Mouse (Mus musculus): Measurements from ENCODE around the gene Olfr171. TPM values are rescaled to one million over a fixed set of nuclear protein-coding genes. Genes with fewer than 3 reads are reported as not detected.
"Not testable (repeated sequence)": the region's sequence is repeated elsewhere in the genome, so short reads cannot be mapped to it uniquely, and the experiment has no call there.

Olfr171 gene
- total RNA-seq (2021): not detected

DNA sequence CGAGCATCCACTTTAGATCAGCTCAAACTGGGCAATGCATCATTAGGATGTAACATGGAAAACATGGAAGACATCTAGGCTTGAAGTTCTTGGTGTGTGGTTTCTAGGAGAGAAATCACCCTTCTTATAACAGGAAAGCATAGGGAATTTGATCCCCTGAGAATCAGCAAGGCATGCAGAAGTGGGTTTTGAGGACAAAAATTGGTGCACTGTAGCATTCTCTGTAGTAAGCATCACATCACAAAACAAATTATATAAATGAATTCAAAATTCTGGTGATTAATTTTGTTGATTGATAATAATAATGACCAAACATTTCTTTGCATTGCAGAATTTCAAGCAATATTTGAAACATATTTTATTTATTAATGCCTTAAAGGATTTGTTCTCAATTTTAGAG is at the start of gene Olfr171:
Gene Olfr171, minus strand, starts transcription at position 101 of the 400 bp plus-strand sequence.
- intact Hi-C loops (cut with DNase I): no loop called here
- DNase-seq (ENCODE audit: low spot score in 2 of 2): no peak

DNA sequence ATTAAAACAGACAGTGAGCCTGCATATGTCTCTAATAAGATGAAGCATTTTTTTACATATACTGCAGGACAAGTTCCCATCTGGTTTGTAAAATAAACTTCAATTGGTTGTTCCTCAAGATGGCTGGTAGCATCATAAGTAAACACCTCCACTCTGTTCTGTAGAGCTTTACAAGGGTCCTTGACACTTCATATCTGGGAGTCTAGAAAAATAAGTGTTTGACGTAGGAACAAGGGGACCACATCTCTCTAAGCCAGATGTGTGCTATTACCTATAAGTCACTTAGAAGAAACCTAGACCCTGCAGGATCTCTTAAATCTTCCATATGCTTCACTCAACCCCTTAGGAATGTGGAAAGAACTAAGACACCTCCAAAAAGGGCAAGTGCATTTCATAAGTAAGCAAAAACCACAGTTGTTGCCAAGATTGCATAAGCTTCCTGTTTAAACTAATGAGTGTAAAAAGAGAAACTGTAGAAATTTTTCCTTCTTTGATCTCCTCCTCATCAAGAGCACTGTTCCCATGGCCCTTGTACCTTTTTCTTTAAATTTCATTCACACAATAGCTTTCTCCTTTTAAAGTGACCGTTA is 41.1 kb upstream of the Olfr171 start:
- intact Hi-C loops (cut with DNase I): no loop called here
- DNase-seq (ENCODE audit: low spot score in 2 of 2): no peak

DNA sequence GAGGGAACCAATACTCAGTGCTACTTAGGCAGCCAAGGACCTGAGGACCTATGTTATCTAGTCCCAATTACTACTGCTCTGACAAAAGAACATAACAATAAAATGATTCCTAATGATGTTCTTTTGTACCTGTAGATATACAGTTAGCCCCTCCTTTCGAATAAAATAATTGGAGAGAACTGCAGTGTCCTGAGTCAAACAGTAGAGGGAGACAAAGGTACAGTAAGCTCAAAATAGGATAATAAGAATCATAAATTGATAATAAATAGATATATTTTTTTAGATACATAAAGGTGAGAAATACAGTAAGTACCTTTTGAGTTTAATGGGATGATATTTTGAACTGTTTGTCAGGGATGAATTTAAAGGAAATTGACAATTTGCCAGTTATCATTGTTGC is 36.6 kb upstream of the Olfr171 start:
- intact Hi-C loops (cut with DNase I): no loop called here
- DNase-seq (ENCODE audit: low spot score in 2 of 2): no peak

GRCm38 (mm10) chr16:19611782-19612181 is 17.9 kb downstream of the Olfr171 start, which contains the start of gene Olfr170:
Olfr170 (minus strand) TSS chr16:19611882.
- intact Hi-C loops (cut with DNase I); DNase-seq (ENCODE audit: low spot score in 2 of 2): not testable (repeated sequence)

DNA sequence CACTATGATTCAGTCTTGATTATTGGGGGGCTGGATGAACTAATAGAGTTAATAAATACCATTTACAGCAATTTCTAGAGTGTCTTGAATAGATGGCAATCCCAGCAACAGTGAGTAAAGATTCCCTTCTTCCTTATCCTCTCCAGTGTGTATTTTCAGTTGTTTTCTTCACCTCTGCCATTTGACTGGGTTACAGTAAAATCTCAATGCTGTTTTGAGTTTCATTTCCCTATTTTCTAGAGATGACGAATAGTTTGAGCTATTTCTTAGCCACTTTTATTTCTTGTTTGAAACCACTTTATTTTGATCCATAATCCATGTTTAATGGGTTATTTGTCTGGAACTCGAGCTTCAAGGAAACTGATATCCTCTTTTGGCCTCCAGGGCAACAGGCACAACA is 26.6 kb downstream of the Olfr171 start:
- no peak for DNase-seq (ENCODE audit: low spot score in 2 of 2)
- intact Hi-C loops (cut with DNase I): no loop called here

Other genes with a start within 250 kb of the Olfr171 start
- not detected for gene Olfr165, start 206.8 kb downstream of the Olfr171 start, total RNA-seq (2021)
- gene Olfr166, start 146.2 kb downstream of the Olfr171 start, total RNA-seq (2021): not detected
- not detected for gene Olfr167, start 107.7 kb downstream of the Olfr171 start, total RNA-seq (2021)
- gene Olfr168, start 94.4 kb downstream of the Olfr171 start, total RNA-seq (2021): not detected
- not detected for gene Olfr169, start 58.1 kb downstream of the Olfr171 start, total RNA-seq (2021)
- not detected for gene Olfr170, start 18.0 kb downstream of the Olfr171 start, total RNA-seq (2021)
- under 1 TPM; 0.15 to 0.16 TPM for gene Lamp3, start 76.5 kb upstream of the Olfr171 start, total RNA-seq (2021)
- 1 to 10 TPM in 1 of 2 experiments, under 1 TPM in 1; 0.63 to 1.0 TPM for gene B3gnt5, start 130.3 kb upstream of the Olfr171 start, total RNA-seq (2021)